Mouse (Mus musculus): Measurements from ENCODE around the gene Gcgr.

GRCm38 (mm10) chr11:120538485-120538884, 8.0 kb downstream of the Gcgr start:
- TF ChIP-seq EP300 (IDR thresholded peaks at IDR 0.05; ENCODE audit: low read depth in 1 of 2, low read length in 2 of 2) (no peak), ZC3H11A (IDR thresholded peaks at IDR 0.05; ENCODE audit: low read depth, low read length) (no peak), CTCF (IDR thresholded peaks at IDR 0.05 in 2 of 3, conservative IDR thresholded peaks at IDR 0.05 in 1 of 3; ENCODE audit: control insufficient read depth in 1 of 3, insufficient read depth in 1 of 3, low read depth in 2 of 3, low read length in 3 of 3, poor library complexity in 1 of 3, severe bottlenecking in 1 of 3) (no peak), NRF1 (IDR thresholded peaks at IDR 0.05; ENCODE audit: insufficient read depth, low read depth, low read length, poor library complexity, severe bottlenecking) (no peak), CHD1 (IDR thresholded peaks at IDR 0.05; ENCODE audit: low read depth, low read length) (no peak), MAX (IDR thresholded peaks at IDR 0.05; ENCODE audit: low read length) (no peak), BHLHE40 (IDR thresholded peaks at IDR 0.05; ENCODE audit: borderline replicate concordance, low read depth, low read length) (no peak), JUND (IDR thresholded peaks at IDR 0.05; ENCODE audit: low read depth, low read length) (no peak), POLR2A (IDR thresholded peaks at IDR 0.05; ENCODE audit: control insufficient read depth in 1 of 2, insufficient read depth in 1 of 2, low read depth in 1 of 2, low read length in 2 of 2, poor library complexity in 1 of 2) (no peak), GATA1 (IDR thresholded peaks at IDR 0.05; ENCODE audit: low read depth, low read length) (no peak), USF1 (IDR thresholded peaks at IDR 0.05; ENCODE audit: low read depth, low read length) (no peak), SIN3A (IDR thresholded peaks at IDR 0.05; ENCODE audit: low read length) (no peak), TBP (IDR thresholded peaks at IDR 0.05; ENCODE audit: low read depth, low read length) (no peak), POLR2AphosphoS5 (IDR thresholded peaks at IDR 0.05; ENCODE audit: borderline replicate concordance, low read depth, low read length) (no peak)

Data from MEL (cell line).